Mouse (Mus musculus): ENCODE data around the gene Sox13. TPM values are rescaled to one million over a fixed set of nuclear protein-coding genes. Genes with fewer than 3 reads are reported as not detected.

Sox13 gene
- polyA plus RNA-seq, 1 experiment = 15.4 TPM

- no peak for DNase-seq
- no peak overlapping the region for H3K4me3 ChIP-seq (replicated peaks; ENCODE audit: insufficient read depth, low read depth, low read length)
- peaks cover 4% of the 10 kb centered on the region for H3K4me1 ChIP-seq (ENCODE audit: control insufficient read depth, insufficient read depth, low read length)
- TF ChIP-seq CTCF (IDR thresholded peaks at IDR 0.05; ENCODE audit: borderline replicate concordance, insufficient read depth, low read depth, low read length) (no peak), POLR2A (IDR thresholded peaks at IDR 0.05; ENCODE audit: borderline replicate concordance, insufficient read depth, low read length) (no peak)
- H3K27me3 ChIP-seq (ENCODE audit: control insufficient read depth, insufficient read depth, low read length) = no peaks in the 10 kb centered on the region
- no peak overlapping the region for H3K27ac ChIP-seq (ENCODE audit: insufficient read depth, low read length)
- 92% methylated on average over 1 of the region's 1 CpGs for WGBS
Measured at GRCm38 (mm10) chr1:133417539-133417938, 6.6 kb downstream of the Sox13 start.

GRCm38 (mm10) chr1:133417113-133417512 is 7.1 kb downstream of the Sox13 start:
- DNase-seq = no peak
- Histone ChIP-seq H3K27me3 (ENCODE audit: control insufficient read depth, insufficient read depth, low read length) (no peaks in the 10 kb centered on the region), H3K4me1 (ENCODE audit: control insufficient read depth, insufficient read depth, low read length) (peaks cover 4% of the 10 kb centered on the region), H3K4me3 (replicated peaks; ENCODE audit: insufficient read depth, low read depth, low read length) (no peak overlapping the region), H3K27ac (ENCODE audit: insufficient read depth, low read length) (no peak overlapping the region)
- 78% methylated on average over 3 of the region's 3 CpGs for WGBS
- TF ChIP-seq POLR2A (IDR thresholded peaks at IDR 0.05; ENCODE audit: borderline replicate concordance, insufficient read depth, low read length) = no peak
- TF ChIP-seq CTCF (IDR thresholded peaks at IDR 0.05; ENCODE audit: borderline replicate concordance, insufficient read depth, low read depth, low read length) = no peak

- no peaks in the 10 kb centered on the region for H3K27me3 ChIP-seq (ENCODE audit: control insufficient read depth, insufficient read depth, low read length)
- no peak for TF ChIP-seq CTCF (IDR thresholded peaks at IDR 0.05; ENCODE audit: borderline replicate concordance, insufficient read depth, low read depth, low read length)
- peaks cover 4% of the 10 kb centered on the region for H3K4me1 ChIP-seq (ENCODE audit: control insufficient read depth, insufficient read depth, low read length)
- WGBS = 87% methylated on average over 7 of the region's 7 CpGs
- no peak for DNase-seq
- no peak overlapping the region for H3K4me3 ChIP-seq (replicated peaks; ENCODE audit: insufficient read depth, low read depth, low read length)
- H3K27ac ChIP-seq (ENCODE audit: insufficient read depth, low read length) = no peak overlapping the region
Measured at GRCm38 (mm10) chr1:133416472-133416871, 7.7 kb downstream of the Sox13 start.

GRCm38 (mm10) chr1:133415505-133415904 is 8.7 kb downstream of the Sox13 start:
- Histone ChIP-seq H3K27me3 (ENCODE audit: control insufficient read depth, insufficient read depth, low read length) (no peaks in the 10 kb centered on the region), H3K27ac (ENCODE audit: insufficient read depth, low read length) (no peak overlapping the region), H3K4me3 (replicated peaks; ENCODE audit: insufficient read depth, low read depth, low read length) (no peak overlapping the region), H3K4me1 (ENCODE audit: control insufficient read depth, insufficient read depth, low read length) (peaks cover 4% of the 10 kb centered on the region)
- WGBS = 43% methylated on average over 6 of the region's 6 CpGs
- DNase-seq = no peak
- TF ChIP-seq POLR2A (IDR thresholded peaks at IDR 0.05; ENCODE audit: borderline replicate concordance, insufficient read depth, low read length) (no peak), CTCF (IDR thresholded peaks at IDR 0.05; ENCODE audit: borderline replicate concordance, insufficient read depth, low read depth, low read length) (no peak)

GRCm38 (mm10) chr1:133415086-133415485 is 9.1 kb downstream of the Sox13 start:
- Histone ChIP-seq H3K27me3 (ENCODE audit: control insufficient read depth, insufficient read depth, low read length) (no peaks in the 10 kb centered on the region), H3K4me1 (ENCODE audit: control insufficient read depth, insufficient read depth, low read length) (peaks cover 4% of the 10 kb centered on the region), H3K27ac (ENCODE audit: insufficient read depth, low read length) (no peak overlapping the region), H3K4me3 (replicated peaks; ENCODE audit: insufficient read depth, low read depth, low read length) (no peak overlapping the region)
- 23% methylated on average over 7 of the region's 7 CpGs for WGBS
- TF ChIP-seq CTCF (IDR thresholded peaks at IDR 0.05; ENCODE audit: borderline replicate concordance, insufficient read depth, low read depth, low read length) (no peak), POLR2A (IDR thresholded peaks at IDR 0.05; ENCODE audit: borderline replicate concordance, insufficient read depth, low read length) (no peak)
- DNase-seq = no peak

- TF ChIP-seq CTCF (IDR thresholded peaks at IDR 0.05; ENCODE audit: borderline replicate concordance, insufficient read depth, low read depth, low read length) (no peak), POLR2A (IDR thresholded peaks at IDR 0.05; ENCODE audit: borderline replicate concordance, insufficient read depth, low read length) (no peak)
- 67% methylated on average over 9 of the region's 9 CpGs for whole genome bisulfite sequencing
- no peak for DNase-seq
- no peaks in the 10 kb centered on the region for H3K27me3 ChIP-seq (ENCODE audit: control insufficient read depth, insufficient read depth, low read length)
- peaks cover 4% of the 10 kb centered on the region for H3K4me1 ChIP-seq (ENCODE audit: control insufficient read depth, insufficient read depth, low read length)
- H3K27ac ChIP-seq (ENCODE audit: insufficient read depth, low read length) = no peak overlapping the region
- no peak overlapping the region for H3K4me3 ChIP-seq (replicated peaks; ENCODE audit: insufficient read depth, low read depth, low read length)
Measured at GRCm38 (mm10) chr1:133412941-133413340, 11.2 kb downstream of the Sox13 start.

- Histone ChIP-seq H3K4me3 (replicated peaks; ENCODE audit: insufficient read depth, low read depth, low read length) (no peak overlapping the region), H3K4me1 (ENCODE audit: control insufficient read depth, insufficient read depth, low read length) (peaks cover 4% of the 10 kb centered on the region), H3K27ac (ENCODE audit: insufficient read depth, low read length) (no peak overlapping the region), H3K27me3 (ENCODE audit: control insufficient read depth, insufficient read depth, low read length) (no peaks in the 10 kb centered on the region)
- WGBS = 59% methylated on average over 8 of the region's 8 CpGs
- TF ChIP-seq POLR2A (IDR thresholded peaks at IDR 0.05; ENCODE audit: borderline replicate concordance, insufficient read depth, low read length) (no peak), CTCF (IDR thresholded peaks at IDR 0.05; ENCODE audit: borderline replicate concordance, insufficient read depth, low read depth, low read length) (no peak)
- DNase-seq = no peak
Measured at GRCm38 (mm10) chr1:133411506-133412147, 12.6 kb downstream of the Sox13 start.

GRCm38 (mm10) chr1:133409786-133410185 is 14.4 kb downstream of the Sox13 start:
- Histone ChIP-seq H3K4me1 (ENCODE audit: control insufficient read depth, insufficient read depth, low read length) (no peaks in the 10 kb centered on the region; the same call in 1 of the 2 replicates), H3K27me3 (ENCODE audit: control insufficient read depth, insufficient read depth, low read length) (no peaks in the 10 kb centered on the region), H3K27ac (ENCODE audit: insufficient read depth, low read length) (no peak overlapping the region), H3K4me3 (replicated peaks; ENCODE audit: insufficient read depth, low read depth, low read length) (no peak overlapping the region)
- TF ChIP-seq CTCF (IDR thresholded peaks at IDR 0.05; ENCODE audit: borderline replicate concordance, insufficient read depth, low read depth, low read length) (no peak), POLR2A (IDR thresholded peaks at IDR 0.05; ENCODE audit: borderline replicate concordance, insufficient read depth, low read length) (no peak)
- no peak for DNase-seq
- WGBS = 59% methylated on average over 9 of the region's 9 CpGs

All from cerebellum, adult 2 months (tissue).